Mouse (Mus musculus) T-helper 17 cell (primary cell): ENCODE measurements at regions not wholly inside any gene's neighbourhood (a gene's known extent, or its start where the extent isn't known, plus 50 kb on each side); places are given as distances from the start of the nearest gene placed in this dataset.

Experiments used
- in situ Hi-C, 2 experiments: fragments of 300-600 bp; cut with MboI, MseI; formaldehyde crosslinking; loops; 1 replicate in 1 of 2; 2 replicates in 1 of 2; pipeline ENCODE4 v1.15.1; 2025; ENCODE audit warnings: high pct_unique_total_duplicates in 2 of 2

DNA sequence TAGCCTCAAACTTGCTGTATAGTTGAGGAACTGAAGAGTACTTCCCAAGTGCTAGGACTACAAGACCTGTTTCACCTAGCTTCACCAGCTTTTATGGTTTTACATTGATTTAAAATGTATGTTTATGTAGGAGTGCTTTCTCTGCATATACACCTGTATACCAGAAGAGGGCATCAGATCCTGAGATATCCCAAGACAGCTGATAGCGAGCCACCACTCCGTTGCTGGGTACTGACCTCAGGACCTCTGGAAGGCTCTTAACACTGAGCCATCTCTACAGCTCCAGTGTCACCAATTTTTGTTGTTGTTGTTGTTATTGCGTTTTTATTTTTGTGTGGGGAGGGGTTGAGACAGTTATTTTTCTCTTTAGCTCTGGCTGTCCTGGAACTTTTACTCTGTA, 55.9 kb upstream of the Ddx3x start:
- in situ Hi-C loops, result loop anchor here (5.0 to 25.0 kb wide), 4 partner anchors 237 to 612 kb away; partner anchors contain the start of gene Nyx (in 1 of the 2)

DNA sequence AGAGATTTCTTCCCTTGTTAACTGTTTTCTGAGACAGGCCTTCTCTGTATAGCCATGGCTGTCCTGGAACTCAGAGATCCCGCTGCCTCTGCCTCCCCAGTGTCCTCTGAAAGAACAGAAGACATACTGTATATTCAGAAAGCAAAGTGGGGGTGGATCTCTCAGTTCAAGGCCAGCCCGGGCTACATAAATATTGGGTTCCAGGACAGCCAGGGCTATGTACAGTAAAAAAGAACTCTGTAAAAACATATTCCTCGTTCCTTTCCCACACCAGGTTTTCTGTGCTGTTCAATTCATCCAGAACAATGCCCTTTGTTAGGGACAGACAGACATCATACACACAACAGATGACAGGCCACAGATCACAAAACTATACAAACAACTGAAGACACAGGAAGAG, 54.3 kb upstream of the Ddx3x start:
- in situ Hi-C loops, result loop anchor here (5.0 to 25.0 kb wide), 4 partner anchors 236 to 611 kb away; partner anchors contain the start of gene Nyx (in 1 of the 2)

DNA sequence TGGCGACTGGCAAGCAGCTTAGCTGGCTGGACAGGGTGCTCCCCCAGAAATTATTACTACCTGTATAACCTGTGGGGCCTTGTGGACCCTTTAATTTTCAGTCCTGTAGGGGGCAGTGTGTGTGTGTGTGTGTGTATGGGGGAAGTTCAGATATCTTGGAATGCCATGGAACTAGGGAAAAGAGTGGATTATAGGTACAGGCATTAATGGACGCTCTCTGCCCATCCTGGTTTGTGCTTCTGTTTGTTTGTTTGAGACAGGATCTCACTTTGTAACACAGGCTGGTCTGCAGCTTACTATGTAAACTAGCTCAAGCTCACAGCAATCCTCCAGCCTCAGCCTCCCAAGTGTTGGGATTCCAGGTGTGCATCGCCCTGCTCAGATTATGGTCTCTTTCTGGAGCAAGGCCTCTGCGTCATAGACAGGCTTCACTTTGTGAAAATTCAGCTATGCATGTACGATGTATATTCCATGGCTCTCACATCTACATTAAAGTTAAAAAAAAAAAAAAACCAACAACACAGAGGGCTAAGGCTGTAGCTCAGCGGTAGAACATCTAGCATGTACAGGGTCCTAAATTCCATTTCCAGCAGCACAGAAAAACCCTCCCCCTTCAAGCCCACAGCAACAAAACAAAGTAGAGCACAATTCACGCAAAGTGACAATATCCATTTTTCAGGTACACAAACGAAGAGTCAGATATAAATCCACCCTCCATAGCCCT, 50.7 kb upstream of the Ddx3x start:
- in situ Hi-C loops, result loop anchor here (5.0 to 25.0 kb wide), 5 partner anchors 52 to 607 kb away; partner anchors contain the start of genes Ddx3x (in 1 of the 2) and Nyx (in 1 of the 2)

DNA sequence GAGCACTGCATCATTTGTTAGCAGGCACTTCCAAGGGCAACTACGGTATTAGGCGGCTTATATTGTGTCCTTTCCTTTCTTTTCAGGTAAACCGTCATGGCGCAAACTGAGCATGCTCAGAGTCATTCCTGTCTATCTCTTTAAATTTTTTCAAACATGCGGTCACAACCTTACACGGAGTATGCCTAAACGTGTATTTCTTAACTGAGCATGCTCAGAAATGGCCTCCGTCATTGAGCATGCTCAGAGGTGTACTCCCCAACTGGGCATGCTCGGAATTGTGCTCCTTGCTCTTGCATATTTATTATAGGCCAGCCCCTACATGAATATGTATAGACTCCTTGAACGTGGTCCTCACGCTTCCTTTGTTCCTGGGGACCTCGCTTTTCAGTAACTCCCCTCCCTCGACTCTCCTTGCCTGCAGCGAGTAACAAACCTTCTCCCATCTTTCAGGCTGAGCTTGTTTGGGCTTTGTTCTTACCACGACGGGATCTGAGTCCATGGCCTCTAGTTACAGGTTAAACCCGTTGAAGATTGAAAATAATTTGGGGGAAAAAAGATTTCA, 50.1 kb upstream of the Ddx3x start:
- in situ Hi-C loops, result loop anchor here (5.0 to 25.0 kb wide), 3 partner anchors 52 to 607 kb away; partner anchors contain the start of genes Ddx3x (in 1 of the 2) and Nyx (in 1 of the 2)
